Mouse (Mus musculus) gonadal fat pad, adult 2 months (tissue): Measurements from ENCODE around the gene Ggps1. TPM values are rescaled to one million over a fixed set of nuclear protein-coding genes. Genes with fewer than 3 reads are reported as not detected.

Source experiments
- DNase-seq: peaks from one replicate; pipeline ENCODE4 v3.0.0-alpha.2; 2012; ENCODE audit warnings: low read depth
- polyA plus RNA-seq: library from polyadenylated mRNA; depleted of rRNA; stranded (reverse); fragments of >200 nt; gene quantifications from 2 replicates; pipeline ENCODE4 v1.2.3, GENCODE M21; 2012; rRNA removed

The Ggps1 gene
- polyA plus RNA-seq: 10.6 and 12.6 TPM in 2 replicates

- DNase-seq: peak; percentile 99
These were observed at the start of gene Ggps1, which contains the start of gene Arid4b for GRCm38 (mm10) chr13:14063013-14063941. Ggps1 (minus strand) TSS chr13:14063488. Arid4b (plus strand) TSS chr13:14063232.

- DNase-seq: no peak
These were observed 47.9 kb upstream of the Ggps1 start for GRCm38 (mm10) chr13:14111146-14111545.

- DNase-seq: no peak
These were observed 47.0 kb upstream of the Ggps1 start for GRCm38 (mm10) chr13:14110154-14110873.

- no peak for DNase-seq
These were observed 39.7 kb upstream of the Ggps1 start for GRCm38 (mm10) chr13:14103026-14103425.

- DNase-seq: no peak
These were observed 25.4 kb upstream of the Ggps1 start for GRCm38 (mm10) chr13:14088669-14089068.

- no peak for DNase-seq
These were observed 12.0 kb upstream of the Ggps1 start for GRCm38 (mm10) chr13:14075326-14075725.

- no peak for DNase-seq
These were observed 11.1 kb upstream of the Ggps1 start for GRCm38 (mm10) chr13:14074371-14074770.

GRCm38 (mm10) chr13:14069291-14069690, 6.0 kb upstream of the Ggps1 start:
- no peak for DNase-seq

GRCm38 (mm10) chr13:14068035-14068434, 4.7 kb upstream of the Ggps1 start:
- no peak for DNase-seq

GRCm38 (mm10) chr13:14065701-14066100, 2.4 kb upstream of the Ggps1 start:
- DNase-seq: no peak

- no peak for DNase-seq
These were observed 1.7 kb upstream of the Ggps1 start for GRCm38 (mm10) chr13:14065028-14065380.

GRCm38 (mm10) chr13:14064341-14065027, 1.2 kb upstream of the Ggps1 start:
- no peak for DNase-seq

GRCm38 (mm10) chr13:14063942-14064271, 619 bp upstream of the Ggps1 start:
- no peak for DNase-seq

GRCm38 (mm10) chr13:14062209-14063012, 877 bp downstream of the Ggps1 start:
- no peak for DNase-seq

GRCm38 (mm10) chr13:14059582-14059981, 3.7 kb downstream of the Ggps1 start:
- DNase-seq: no peak

GRCm38 (mm10) chr13:14056801-14057200, 6.5 kb downstream of the Ggps1 start:
- no peak for DNase-seq

GRCm38 (mm10) chr13:14049878-14050277, 13.4 kb downstream of the Ggps1 start:
- DNase-seq: no peak

- no peak for DNase-seq
These were observed 18.8 kb downstream of the Ggps1 start for GRCm38 (mm10) chr13:14044521-14044920.

- DNase-seq: no peak
These were observed 19.4 kb downstream of the Ggps1 start for GRCm38 (mm10) chr13:14043851-14044250.

GRCm38 (mm10) chr13:14040186-14040585, 23.1 kb downstream of the Ggps1 start:
- DNase-seq: peak; percentile 98

GRCm38 (mm10) chr13:14039292-14039965, 23.9 kb downstream of the Ggps1 start, which contains the start of gene Tbce:
Tbce (minus strand) TSS chr13:14039638.
- DNase-seq: no peak
